Mouse (Mus musculus): ENCODE results near the gene Prss57. TPM values are rescaled to one million over a fixed set of nuclear protein-coding genes. Genes with fewer than 3 reads are reported as not detected.

The Prss57 gene
- polyA plus RNA-seq, 1 experiment from 2014 or later: 5.0 TPM

- no peaks in the 10 kb centered on the region for H3K36me3 ChIP-seq (replicated peaks; ENCODE audit: insufficient read depth, low read length)
- 26% methylated on average over 15 of the region's 15 CpGs for WGBS (ENCODE audit: insufficient replicate concordance)
- no peaks in the 10 kb centered on the region for H3K27me3 ChIP-seq (ENCODE audit: insufficient read depth, low read length)
- DNase-seq (no peak), ATAC-seq (no peak)
- peaks cover 18% of the 10 kb centered on the region for H3K4me1 ChIP-seq (ENCODE audit: insufficient read depth)
- no peak overlapping the region for H3K27ac ChIP-seq (ENCODE audit: low read depth)
- no peak overlapping the region for H3K4me2 ChIP-seq (ENCODE audit: low read depth, low read length)
- H3K4me3 ChIP-seq (ENCODE audit: low read depth, low read length): no peak overlapping the region
- TF ChIP-seq EP300 (IDR thresholded peaks at IDR 0.05; ENCODE audit: low read depth): no peak
- no peak for TF ChIP-seq CTCF (IDR thresholded peaks at IDR 0.05; ENCODE audit: low read depth)
- H3K9me3 ChIP-seq (ENCODE audit: low read length): no peaks in the 10 kb centered on the region
- H3K9ac ChIP-seq (replicated peaks): no peak overlapping the region
Measured at GRCm38 (mm10) chr10:79797326-79797725, 6.6 kb upstream of the Prss57 start.

- H3K36me3 ChIP-seq (replicated peaks; ENCODE audit: insufficient read depth, low read length): no peaks in the 10 kb centered on the region
- peaks cover 12% of the 10 kb centered on the region for H3K4me1 ChIP-seq (ENCODE audit: insufficient read depth)
- TF ChIP-seq CTCF (IDR thresholded peaks at IDR 0.05; ENCODE audit: low read depth) (no peak; the same call in 1 of the 2 replicates), EP300 (IDR thresholded peaks at IDR 0.05; ENCODE audit: low read depth) (no peak)
- no peak overlapping the region for H3K4me2 ChIP-seq (ENCODE audit: low read depth, low read length)
- H3K4me3 ChIP-seq (ENCODE audit: low read depth, low read length): no peak overlapping the region
- 86% methylated on average over 3 of the region's 3 CpGs for WGBS (ENCODE audit: insufficient replicate concordance)
- no peak for DNase-seq
- no peak for ATAC-seq
- no peak overlapping the region for H3K9ac ChIP-seq (replicated peaks)
- H3K27ac ChIP-seq (ENCODE audit: low read depth): no peak overlapping the region
- H3K9me3 ChIP-seq (ENCODE audit: low read length): no peaks in the 10 kb centered on the region
- H3K27me3 ChIP-seq (ENCODE audit: insufficient read depth, low read length): no peaks in the 10 kb centered on the region
Measured at GRCm38 (mm10) chr10:79795905-79796304, 5.1 kb upstream of the Prss57 start.

- no peaks in the 10 kb centered on the region for H3K36me3 ChIP-seq (replicated peaks; ENCODE audit: insufficient read depth, low read length)
- DNase-seq: no peak
- no peak for TF ChIP-seq EP300 (IDR thresholded peaks at IDR 0.05; ENCODE audit: low read depth)
- TF ChIP-seq CTCF (IDR thresholded peaks at IDR 0.05; ENCODE audit: low read depth): no peak
- H3K27ac ChIP-seq (ENCODE audit: low read depth): peak overlapping the region; percentile 56
- H3K9me3 ChIP-seq (ENCODE audit: low read length): no peaks in the 10 kb centered on the region
- H3K4me3 ChIP-seq (ENCODE audit: low read depth, low read length): peak overlapping the region; percentile 70
- ATAC-seq: no peak
- peak overlapping the region; percentile 70 for H3K9ac ChIP-seq (replicated peaks)
- no peaks in the 10 kb centered on the region for H3K27me3 ChIP-seq (ENCODE audit: insufficient read depth, low read length)
- 32% methylated on average over 10 of the region's 10 CpGs for WGBS (ENCODE audit: insufficient replicate concordance)
- peak overlapping the region; percentile 87 for H3K4me2 ChIP-seq (ENCODE audit: low read depth, low read length)
- H3K4me1 ChIP-seq (ENCODE audit: insufficient read depth): peaks cover 12% of the 10 kb centered on the region
Measured at GRCm38 (mm10) chr10:79794491-79794931, 3.8 kb upstream of the Prss57 start.

GRCm38 (mm10) chr10:79793738-79794490 is 3.2 kb upstream of the Prss57 start:
- ATAC-seq: no peak; the same call in 1 of the 2 replicates
- peaks cover 15% of the 10 kb centered on the region for H3K4me1 ChIP-seq (ENCODE audit: insufficient read depth)
- H3K4me3 ChIP-seq (ENCODE audit: low read depth, low read length): peak overlapping the region; percentile 70
- no peaks in the 10 kb centered on the region for H3K36me3 ChIP-seq (replicated peaks; ENCODE audit: insufficient read depth, low read length)
- H3K4me2 ChIP-seq (ENCODE audit: low read depth, low read length): peak overlapping the region; percentile 87
- H3K27me3 ChIP-seq (ENCODE audit: insufficient read depth, low read length): no peaks in the 10 kb centered on the region
- TF ChIP-seq EP300 (IDR thresholded peaks at IDR 0.05; ENCODE audit: low read depth): no peak
- TF ChIP-seq CTCF (IDR thresholded peaks at IDR 0.05; ENCODE audit: low read depth): no peak
- WGBS (ENCODE audit: insufficient replicate concordance): 11% methylated on average over 37 of the region's 38 CpGs
- DNase-seq: peak; percentile 52
- no peaks in the 10 kb centered on the region for H3K9me3 ChIP-seq (ENCODE audit: low read length)
- H3K9ac ChIP-seq (replicated peaks): peak overlapping the region; percentile 70
- H3K27ac ChIP-seq (ENCODE audit: low read depth): peak overlapping the region; percentile 56

- Histone ChIP-seq H3K9ac (replicated peaks) (peak within 1 kb of the TSS; percentile 70), H3K27ac (ENCODE audit: low read depth) (peak within 1 kb of the TSS; percentile 56), H3K4me1 (ENCODE audit: insufficient read depth) (peaks cover 15% of the 10 kb centered on the region), H3K9me3 (ENCODE audit: low read length) (no peaks in the 10 kb centered on the region), H3K4me3 (ENCODE audit: low read depth, low read length) (peak within 1 kb of the TSS; percentile 70), H3K36me3 (replicated peaks; ENCODE audit: insufficient read depth, low read length) (no peaks in the 10 kb centered on the region), H3K27me3 (ENCODE audit: insufficient read depth, low read length) (no peaks in the 10 kb centered on the region), H3K4me2 (ENCODE audit: low read depth, low read length) (peak within 1 kb of the TSS; percentile 87)
- WGBS (ENCODE audit: insufficient replicate concordance): 4% methylated on average over 51 of the region's 51 CpGs
- DNase-seq (peak; percentile 77), ATAC-seq (peak; percentile 56)
- TF ChIP-seq EP300 (IDR thresholded peaks at IDR 0.05; ENCODE audit: low read depth) (no peak), CTCF (IDR thresholded peaks at IDR 0.05; ENCODE audit: low read depth) (peak; percentile 83)
Measured at GRCm38 (mm10) chr10:79793051-79793737, 2.4 kb upstream of the Prss57 start, which contains the start of gene Palm. Gene Palm (plus strand): TSS chr10:79793572.

- Histone ChIP-seq H3K4me3 (ENCODE audit: low read depth, low read length) (no peak overlapping the region), H3K9ac (replicated peaks) (no peak overlapping the region), H3K4me2 (ENCODE audit: low read depth, low read length) (no peak overlapping the region), H3K9me3 (ENCODE audit: low read length) (no peaks in the 10 kb centered on the region), H3K36me3 (replicated peaks; ENCODE audit: insufficient read depth, low read length) (no peaks in the 10 kb centered on the region), H3K27me3 (ENCODE audit: insufficient read depth, low read length) (no peaks in the 10 kb centered on the region), H3K4me1 (ENCODE audit: insufficient read depth) (peaks cover 15% of the 10 kb centered on the region), H3K27ac (ENCODE audit: low read depth) (no peak overlapping the region)
- ATAC-seq: no peak
- DNase-seq: no peak
- no peak for TF ChIP-seq CTCF (IDR thresholded peaks at IDR 0.05; ENCODE audit: low read depth)
- no peak for TF ChIP-seq EP300 (IDR thresholded peaks at IDR 0.05; ENCODE audit: low read depth)
- WGBS (ENCODE audit: insufficient replicate concordance): 72% methylated on average over 5 of the region's 5 CpGs
Measured at GRCm38 (mm10) chr10:79792339-79793040, 1.7 kb upstream of the Prss57 start.

Measured in liver, postnatal 0 days (tissue).